In genomic region chr3:88082224-88082618, GRCm38 (mm10) we compare ENCODE assay signal across 8 mouse cellular contexts. TPM values are rescaled to one million over a fixed set of nuclear protein-coding genes. Genes with fewer than 3 reads are reported as not detected.
DNase-seq lines count a peak whose midpoint lies in the region; ATAC-seq lines count a peak whose summit lies in the region.

No protein-coding gene starts in this region.

- WGBS in kidney, embryonic 16.5 days = 3% methylated on average over 13 of the region's 13 CpGs
- 1% methylated on average over 13 of the region's 13 CpGs for WGBS in hindbrain, embryonic 16.5 days
- 2% methylated on average over 13 of the region's 13 CpGs for WGBS in midbrain, embryonic 16.5 days

- peaks cover 13% of the 10 kb centered on the region for H3K4me1 ChIP-seq in kidney, embryonic 16.5 days (ENCODE audit: insufficient read depth, low read length)
- peaks cover 8% of the 10 kb centered on the region for H3K4me1 ChIP-seq in hindbrain, embryonic 16.5 days (ENCODE audit: control insufficient read depth, insufficient read depth, low read depth, low read length)
- H3K4me1 ChIP-seq in midbrain, embryonic 16.5 days (ENCODE audit: control insufficient read depth, insufficient read depth, low read length) = 0 out of 2 replicates have a peak, but pooled peaks cover 3% of the 10 kb centered on the region

- peak overlapping the region; percentile 78 for H3K4me3 ChIP-seq in kidney, embryonic 16.5 days (ENCODE audit: low read length)
- peak overlapping the region; percentile 54 for H3K4me3 ChIP-seq in hindbrain, embryonic 16.5 days (ENCODE audit: low read length)
- H3K4me3 ChIP-seq in midbrain, embryonic 16.5 days (ENCODE audit: low read depth, low read length) = peak overlapping the region; percentile 38

- peak; percentile 28; the same call in 1 of the 2 replicates for ATAC-seq in kidney, embryonic 16.5 days (ENCODE audit: low FRiP score, low TSS enrichment)
- ATAC-seq in hindbrain, embryonic 16.5 days = no peak
- no peak for ATAC-seq in midbrain, embryonic 16.5 days
- no peak for ATAC-seq in frontal cortex, adult (ENCODE audit: low TSS enrichment)

- intact Hi-C loops in left cerebral cortex, postnatal 25 days (cut with DNase I) = no loop called here

- no peaks in the 10 kb centered on the region for H3K27me3 ChIP-seq in kidney, embryonic 16.5 days (ENCODE audit: insufficient read depth, low read length)
- no peaks in the 10 kb centered on the region for H3K27me3 ChIP-seq in hindbrain, embryonic 16.5 days (replicated peaks; ENCODE audit: control insufficient read depth, insufficient read depth, low read length)
- H3K27me3 ChIP-seq in midbrain, embryonic 16.5 days (ENCODE audit: control insufficient read depth, insufficient read depth, low read depth, low read length) = no peaks in the 10 kb centered on the region

- peak overlapping the region; percentile 81 for H3K4me2 ChIP-seq in kidney, embryonic 16.5 days (replicated peaks; ENCODE audit: low read depth, low read length)
- peak overlapping the region; percentile 95 for H3K4me2 ChIP-seq in hindbrain, embryonic 16.5 days (ENCODE audit: low read length)
- H3K4me2 ChIP-seq in midbrain, embryonic 16.5 days (ENCODE audit: low read length) = peak overlapping the region; percentile 85

- H3K27ac ChIP-seq in kidney, embryonic 16.5 days (ENCODE audit: low read length) = no peak overlapping the region
- no peak overlapping the region for H3K27ac ChIP-seq in hindbrain, embryonic 16.5 days (ENCODE audit: low read depth, low read length)
- H3K27ac ChIP-seq in midbrain, embryonic 16.5 days (ENCODE audit: low read length) = no peak overlapping the region

- no peak for DNase-seq in kidney, postnatal 36 days
- peak; percentile 40 for DNase-seq in embryo, embryonic 10.5 days (ENCODE audit: low spot score)
- no peak for DNase-seq in left cerebral cortex, postnatal 25 days (ENCODE audit: low spot score in 2 of 2)
- no peak for DNase-seq in T-cell, adult 2 months (ENCODE audit: low spot score)

- no peaks in the 10 kb centered on the region for H3K9me3 ChIP-seq in kidney, embryonic 16.5 days (ENCODE audit: low read length)
- no peaks in the 10 kb centered on the region for H3K9me3 ChIP-seq in hindbrain, embryonic 16.5 days (ENCODE audit: control insufficient read depth, low read length)
- H3K9me3 ChIP-seq in midbrain, embryonic 16.5 days (replicated peaks; ENCODE audit: control insufficient read depth, low read length, poor library complexity, severe bottlenecking) = no peaks in the 10 kb centered on the region

- peaks cover 6% of the 10 kb centered on the region; the same call in 1 of the 2 replicates for H3K36me3 ChIP-seq in kidney, embryonic 16.5 days (ENCODE audit: insufficient read depth, low read length)
- no peaks in the 10 kb centered on the region for H3K36me3 ChIP-seq in hindbrain, embryonic 16.5 days (ENCODE audit: control insufficient read depth, insufficient read depth, low read length)
- no peaks in the 10 kb centered on the region for H3K36me3 ChIP-seq in midbrain, embryonic 16.5 days (ENCODE audit: control insufficient read depth, insufficient read depth, low read length)

- peak overlapping the region; percentile 69 for H3K9ac ChIP-seq in kidney, embryonic 16.5 days (replicated peaks; ENCODE audit: low read length)
- H3K9ac ChIP-seq in hindbrain, embryonic 16.5 days (ENCODE audit: low read depth, low read length) = peak overlapping the region; percentile 50
- no peak overlapping the region for H3K9ac ChIP-seq in midbrain, embryonic 16.5 days (ENCODE audit: low read depth, low read length)

RNA-seq across cellular contexts. Expression of gene Iqgap3, which starts 0.5 kb away (rescaled TPM):
- 20.9 and 23.6 TPM in 2 replicates for polyA plus RNA-seq in kidney, embryonic 16.5 days (2015; fragmentation: Nextera tagmentation; extraction: Ambion mirVana)
- 2.8 and 3.8 TPM in 2 replicates for polyA plus RNA-seq in hindbrain, embryonic 16.5 days (2015; fragmentation: Nextera tagmentation; extraction: Ambion mirVana)
- 1.8 and 2.3 TPM in 2 replicates for polyA plus RNA-seq in midbrain, embryonic 16.5 days (2015; fragmentation: Nextera tagmentation; extraction: Ambion mirVana)
- under 1 TPM; 0.21 to 0.44 TPM for total RNA-seq in left cerebral cortex, postnatal 25 days (2021)

RNA-seq across cellular contexts. Expression of gene Ttc24, which starts 4.1 kb away (rescaled TPM):
- polyA plus RNA-seq in kidney, embryonic 16.5 days (2015; fragmentation: Nextera tagmentation; extraction: Ambion mirVana) = not detected in 2 replicates
- polyA plus RNA-seq in hindbrain, embryonic 16.5 days (2015; fragmentation: Nextera tagmentation; extraction: Ambion mirVana) = not detected in 2 replicates
- polyA plus RNA-seq in midbrain, embryonic 16.5 days (2015; fragmentation: Nextera tagmentation; extraction: Ambion mirVana) = not detected in 2 replicates
- not detected for total RNA-seq in left cerebral cortex, postnatal 25 days (2021)

RNA-seq across cellular contexts. Expression of gene Naxe, which starts 23.9 kb away (rescaled TPM):
- polyA plus RNA-seq in kidney, embryonic 16.5 days (2015; fragmentation: Nextera tagmentation; extraction: Ambion mirVana) = 181 and 190 TPM in 2 replicates
- polyA plus RNA-seq in hindbrain, embryonic 16.5 days (2015; fragmentation: Nextera tagmentation; extraction: Ambion mirVana) = 158 and 170 TPM in 2 replicates
- polyA plus RNA-seq in midbrain, embryonic 16.5 days (2015; fragmentation: Nextera tagmentation; extraction: Ambion mirVana) = 148 and 166 TPM in 2 replicates
- 10 to 100 TPM; 66.6 to 74.9 TPM for total RNA-seq in left cerebral cortex, postnatal 25 days (2021)

RNA-seq across cellular contexts. Expression of gene Gpatch4, which starts 39.3 kb away (rescaled TPM):
- polyA plus RNA-seq in kidney, embryonic 16.5 days (2015; fragmentation: Nextera tagmentation; extraction: Ambion mirVana) = 35.2 and 42.8 TPM in 2 replicates
- polyA plus RNA-seq in hindbrain, embryonic 16.5 days (2015; fragmentation: Nextera tagmentation; extraction: Ambion mirVana) = 34.9 and 35.8 TPM in 2 replicates
- polyA plus RNA-seq in midbrain, embryonic 16.5 days (2015; fragmentation: Nextera tagmentation; extraction: Ambion mirVana) = 30.4 and 35.9 TPM in 2 replicates
- total RNA-seq in left cerebral cortex, postnatal 25 days (2021) = 10 to 100 TPM; 13.1 to 13.8 TPM

RNA-seq across cellular contexts. Expression of gene Hapln2, which starts 54.8 kb away (rescaled TPM):
- 0.13 and 0.16 TPM in 2 replicates for polyA plus RNA-seq in kidney, embryonic 16.5 days (2015; fragmentation: Nextera tagmentation; extraction: Ambion mirVana)
- polyA plus RNA-seq in hindbrain, embryonic 16.5 days (2015; fragmentation: Nextera tagmentation; extraction: Ambion mirVana) = 0.30 and 0.66 TPM in 2 replicates
- polyA plus RNA-seq in midbrain, embryonic 16.5 days (2015; fragmentation: Nextera tagmentation; extraction: Ambion mirVana) = 0.37 and 0.74 TPM in 2 replicates
- 1 to 10 TPM; 7.4 to 9.6 TPM for total RNA-seq in left cerebral cortex, postnatal 25 days (2021)
